Mouse (Mus musculus) left cerebral cortex, adult 2 months (tissue): ENCODE data around the gene Uchl4. TPM values are rescaled to one million over a fixed set of nuclear protein-coding genes. Genes with fewer than 3 reads are reported as not detected.

Experiments
- DNase-seq, 2 experiments: peaks; one replicate each; pipeline ENCODE4 v3.0.0; 2021 to 2022; ENCODE audit warnings: low spot score in 2 of 2, mixed read lengths in 1 of 2; ENCODE audit errors: extremely low spot score in 1 of 2
- H3K27ac ChIP-seq: fragments of 200-600 bp; 2 replicates; pipeline ENCODE4 v1.8.1; 2022
- H3K4me3 ChIP-seq: fragments of 200-600 bp; 2 replicates; pipeline ENCODE4 v1.8.1; 2022
- CTCF ChIP-seq: fragments of 200-600 bp; IDR thresholded peaks from 2 replicates; pipeline ENCODE4 v1.8.1; 2022; ENCODE audit warnings: antibody characterized with exemption, mild to moderate bottlenecking, moderate library complexity
- intact Hi-C: fragments of 180-260 bp; cut with DNase I; formaldehyde crosslinking; loops from one replicate; pipeline ENCODE4 v1.15.1; 2025
- total RNA-seq, 2 experiments: library from RNA; stranded (reverse); gene quantifications; 2 replicates each; pipeline ENCODE4 v1.2.3; 2021

Gene Uchl4
- total RNA-seq, 2 experiments from 2014 or later, result 1.5 TPM

- no peak for TF ChIP-seq CTCF
- peak overlapping the region; percentile 84 for H3K27ac ChIP-seq
- no peak for DNase-seq
- no peak overlapping the region for H3K4me3 ChIP-seq
- intact Hi-C loops, result no loop called here
Measured at GRCm38 (mm10) chr9:64232257-64232957, 2.6 kb upstream of the Uchl4 start.

- TF ChIP-seq CTCF, result no peak
- no peak for DNase-seq
- Histone ChIP-seq H3K27ac (0 out of 2 replicates have a peak overlapping the region, but pooled peaks have one; percentile 34), H3K4me3 (no peak overlapping the region)
- intact Hi-C loops, result no loop called here
Measured at GRCm38 (mm10) chr9:64233656-64234055, 1.3 kb upstream of the Uchl4 start.

GRCm38 (mm10) chr9:64236056-64236455 is 1.1 kb downstream of the Uchl4 start:
- no peak overlapping the region for H3K4me3 ChIP-seq
- no peak for TF ChIP-seq CTCF
- intact Hi-C loops, result no loop called here

GRCm38 (mm10) chr9:64240116-64240515 is 5.1 kb downstream of the Uchl4 start:
- H3K27ac ChIP-seq, result no peak overlapping the region
- intact Hi-C loops, result no loop called here
- DNase-seq, result no peak
- TF ChIP-seq CTCF, result no peak
- H3K4me3 ChIP-seq, result no peak overlapping the region

More at GRCm38 (mm10) chr9:64236056-64236455, 1.1 kb downstream of the Uchl4 start:
- DNase-seq, result no peak
- no peak overlapping the region for H3K27ac ChIP-seq

GRCm38 (mm10) chr9:64240681-64241080 is 5.7 kb downstream of the Uchl4 start:
- H3K27ac ChIP-seq, result no peak overlapping the region
- no peak overlapping the region for H3K4me3 ChIP-seq
- DNase-seq, result no peak
- TF ChIP-seq CTCF, result no peak
- intact Hi-C loops, result no loop called here

GRCm38 (mm10) chr9:64242381-64242831 is 7.4 kb downstream of the Uchl4 start:
- no peak for TF ChIP-seq CTCF
- no peak overlapping the region for H3K27ac ChIP-seq
- H3K4me3 ChIP-seq, result no peak overlapping the region
- no peak for DNase-seq
- intact Hi-C loops, result no loop called here

GRCm38 (mm10) chr9:64249371-64249770 is 14.4 kb downstream of the Uchl4 start:
- no peak overlapping the region for H3K4me3 ChIP-seq
- intact Hi-C loops, result no loop called here
- no peak for TF ChIP-seq CTCF
- DNase-seq, result no peak
- no peak overlapping the region for H3K27ac ChIP-seq

GRCm38 (mm10) chr9:64250111-64250730 is 15.2 kb downstream of the Uchl4 start:
- no peak for DNase-seq
- intact Hi-C loops, result no loop called here
- no peak overlapping the region for H3K4me3 ChIP-seq
- no peak for TF ChIP-seq CTCF
- H3K27ac ChIP-seq, result no peak overlapping the region

GRCm38 (mm10) chr9:64252591-64253020 is 17.6 kb downstream of the Uchl4 start:
- H3K27ac ChIP-seq, result peak overlapping the region; percentile 85
- intact Hi-C loops, result loop anchor here (1.0 to 2.0 kb wide), 3 partner anchors 22 to 73 kb away; partner anchors contain the start of gene Snapc5
- peak overlapping the region; percentile 76 for H3K4me3 ChIP-seq
- no peak for DNase-seq
- TF ChIP-seq CTCF, result no peak; the same call in 1 of the 2 replicates

- TF ChIP-seq CTCF, result peak; percentile 77
- Histone ChIP-seq H3K27ac (peak within 1 kb of the TSS; percentile 85), H3K4me3 (peak within 1 kb of the TSS; percentile 76)
- intact Hi-C loops, result loop anchor here (1.0 to 2.0 kb wide), 3 partner anchors 22 to 74 kb away; partner anchors contain the start of gene Snapc5
- peak; percentile 100 for DNase-seq
Measured at GRCm38 (mm10) chr9:64253021-64253904, 18.3 kb downstream of the Uchl4 start, which contains the start of gene Map2k1. Map2k1 (minus strand) TSS chr9:64253631.

GRCm38 (mm10) chr9:64255422-64255821 is 20.4 kb downstream of the Uchl4 start:
- Histone ChIP-seq H3K4me3 (no peak overlapping the region), H3K27ac (no peak overlapping the region)
- no peak for DNase-seq
- intact Hi-C loops, result no loop called here
- TF ChIP-seq CTCF, result no peak

GRCm38 (mm10) chr9:64256204-64256603 is 21.2 kb downstream of the Uchl4 start:
- intact Hi-C loops, result no loop called here

More at GRCm38 (mm10) chr9:64256204-64256603, 21.2 kb downstream of the Uchl4 start:
- DNase-seq, result no peak
- no peak overlapping the region for H3K27ac ChIP-seq
- no peak for TF ChIP-seq CTCF
- H3K4me3 ChIP-seq, result no peak overlapping the region
